Mouse (Mus musculus): ENCODE measurements around the gene Nova2. TPM values are rescaled to one million over a fixed set of nuclear protein-coding genes. Genes with fewer than 3 reads are reported as not detected.

Gene Nova2
- polyA plus RNA-seq, 1 experiment from 2014 or later = 0.64 TPM

GRCm38 (mm10) chr7:18926041-18926790 lies 528 bp downstream of the Nova2 start:
- H3K4me2 ChIP-seq = peak overlapping the region; percentile 98
- H3K27ac ChIP-seq (ENCODE audit: poor library complexity, severe bottlenecking) = peak overlapping the region; percentile 30; the same call in 1 of the 2 replicates
- H3K4me1 ChIP-seq (replicated peaks) = peaks cover 22% of the 10 kb centered on the region
- 4% methylated on average over 38 of the region's 42 CpGs for WGBS
- peak overlapping the region; percentile 84 for H3K9ac ChIP-seq
- peak overlapping the region; percentile 75 for H3K4me3 ChIP-seq
- 0 out of 2 replicates have a peak, but pooled peaks have one; percentile 42 for ATAC-seq (ENCODE audit: insufficient number of reproducible peaks, low FRiP score)
- H3K9me3 ChIP-seq (replicated peaks) = no peaks in the 10 kb centered on the region
- peaks cover 63% of the 10 kb centered on the region for H3K27me3 ChIP-seq (replicated peaks)
- H3K36me3 ChIP-seq = no peaks in the 10 kb centered on the region

- H3K4me2 ChIP-seq = peak overlapping the region; percentile 98
- no peak overlapping the region for H3K27ac ChIP-seq (ENCODE audit: poor library complexity, severe bottlenecking)
- WGBS = 45% methylated on average over 6 of the region's 6 CpGs
- H3K9ac ChIP-seq = no peak overlapping the region
- H3K9me3 ChIP-seq (replicated peaks) = no peaks in the 10 kb centered on the region
- peak overlapping the region; percentile 75 for H3K4me3 ChIP-seq
- H3K27me3 ChIP-seq (replicated peaks) = peaks cover 60% of the 10 kb centered on the region
- H3K36me3 ChIP-seq = no peaks in the 10 kb centered on the region
- H3K4me1 ChIP-seq (replicated peaks) = peaks cover 20% of the 10 kb centered on the region
- 0 out of 2 replicates have a peak, but pooled peaks have one; percentile 17 for ATAC-seq (ENCODE audit: insufficient number of reproducible peaks, low FRiP score)
Measured at GRCm38 (mm10) chr7:18926911-18927310, 1.2 kb downstream of the Nova2 start.

- no peak overlapping the region for H3K4me3 ChIP-seq
- H3K27ac ChIP-seq (ENCODE audit: poor library complexity, severe bottlenecking) = no peak overlapping the region
- no peak for ATAC-seq (ENCODE audit: insufficient number of reproducible peaks, low FRiP score)
- WGBS = 33% methylated on average over 3 of the region's 3 CpGs
- H3K4me1 ChIP-seq (replicated peaks) = peaks cover 20% of the 10 kb centered on the region
- peaks cover 52% of the 10 kb centered on the region for H3K27me3 ChIP-seq (replicated peaks)
- no peak overlapping the region for H3K9ac ChIP-seq
- H3K36me3 ChIP-seq = no peaks in the 10 kb centered on the region
- H3K9me3 ChIP-seq (replicated peaks) = no peaks in the 10 kb centered on the region
- peak overlapping the region; percentile 98 for H3K4me2 ChIP-seq
Measured at GRCm38 (mm10) chr7:18927759-18928158, 2.1 kb downstream of the Nova2 start.

GRCm38 (mm10) chr7:18942376-18942775 lies 16.7 kb downstream of the Nova2 start:
- no peak for ATAC-seq (ENCODE audit: insufficient number of reproducible peaks, low FRiP score)
- 56% methylated on average over 1 of the region's 1 CpGs for WGBS
- Histone ChIP-seq H3K27ac (ENCODE audit: poor library complexity, severe bottlenecking) (no peak overlapping the region), H3K36me3 (no peaks in the 10 kb centered on the region), H3K9ac (no peak overlapping the region), H3K4me1 (replicated peaks) (no peaks in the 10 kb centered on the region), H3K4me3 (no peak overlapping the region), H3K9me3 (replicated peaks) (no peaks in the 10 kb centered on the region), H3K4me2 (no peak overlapping the region), H3K27me3 (replicated peaks) (peaks cover 13% of the 10 kb centered on the region; the same call in 1 of the 2 replicates)

GRCm38 (mm10) chr7:18942815-18943214 lies 17.1 kb downstream of the Nova2 start:
- 52% methylated on average over 9 of the region's 9 CpGs for WGBS
- Histone ChIP-seq H3K9ac (no peak overlapping the region), H3K27ac (ENCODE audit: poor library complexity, severe bottlenecking) (no peak overlapping the region), H3K4me1 (replicated peaks) (no peaks in the 10 kb centered on the region), H3K27me3 (replicated peaks) (peaks cover 13% of the 10 kb centered on the region; the same call in 1 of the 2 replicates), H3K4me3 (no peak overlapping the region), H3K36me3 (no peaks in the 10 kb centered on the region), H3K9me3 (replicated peaks) (no peaks in the 10 kb centered on the region), H3K4me2 (no peak overlapping the region)
- ATAC-seq (ENCODE audit: insufficient number of reproducible peaks, low FRiP score) = no peak

- no peaks in the 10 kb centered on the region for H3K9me3 ChIP-seq (replicated peaks)
- no peak overlapping the region for H3K4me3 ChIP-seq
- 46% methylated on average over 6 of the region's 6 CpGs for WGBS
- H3K27me3 ChIP-seq (replicated peaks) = peaks cover 15% of the 10 kb centered on the region; the same call in 1 of the 2 replicates
- no peak overlapping the region for H3K27ac ChIP-seq (ENCODE audit: poor library complexity, severe bottlenecking)
- no peak overlapping the region for H3K4me2 ChIP-seq
- H3K4me1 ChIP-seq (replicated peaks) = peaks cover 12% of the 10 kb centered on the region
- H3K9ac ChIP-seq = no peak overlapping the region
- H3K36me3 ChIP-seq = no peaks in the 10 kb centered on the region
- ATAC-seq (ENCODE audit: insufficient number of reproducible peaks, low FRiP score) = peak; percentile 63
Measured at GRCm38 (mm10) chr7:18948151-18948550, 22.5 kb downstream of the Nova2 start.

GRCm38 (mm10) chr7:18949781-18950522 lies 24.3 kb downstream of the Nova2 start:
- no peak overlapping the region for H3K4me2 ChIP-seq
- no peaks in the 10 kb centered on the region for H3K36me3 ChIP-seq
- H3K27me3 ChIP-seq (replicated peaks) = peaks cover 12% of the 10 kb centered on the region; the same call in 1 of the 2 replicates
- H3K9ac ChIP-seq = no peak overlapping the region
- ATAC-seq (ENCODE audit: insufficient number of reproducible peaks, low FRiP score) = no peak
- no peaks in the 10 kb centered on the region for H3K9me3 ChIP-seq (replicated peaks)
- H3K4me3 ChIP-seq = no peak overlapping the region
- no peak overlapping the region for H3K27ac ChIP-seq (ENCODE audit: poor library complexity, severe bottlenecking)
- 30% methylated on average over 12 of the region's 12 CpGs for WGBS
- H3K4me1 ChIP-seq (replicated peaks) = peaks cover 12% of the 10 kb centered on the region

- ATAC-seq (ENCODE audit: insufficient number of reproducible peaks, low FRiP score) = no peak
- Histone ChIP-seq H3K36me3 (no peaks in the 10 kb centered on the region), H3K9ac (no peak overlapping the region), H3K4me3 (no peak overlapping the region), H3K4me1 (replicated peaks) (peaks cover 12% of the 10 kb centered on the region), H3K4me2 (no peak overlapping the region), H3K27ac (ENCODE audit: poor library complexity, severe bottlenecking) (no peak overlapping the region), H3K27me3 (replicated peaks) (peaks cover 12% of the 10 kb centered on the region; the same call in 1 of the 2 replicates), H3K9me3 (replicated peaks) (no peaks in the 10 kb centered on the region)
- WGBS = 21% methylated on average over 18 of the region's 18 CpGs
Measured at GRCm38 (mm10) chr7:18950523-18951315, 25.0 kb downstream of the Nova2 start.

GRCm38 (mm10) chr7:18951397-18951796 lies 25.7 kb downstream of the Nova2 start:
- WGBS = 11% methylated on average over 15 of the region's 15 CpGs
- H3K9me3 ChIP-seq (replicated peaks) = no peaks in the 10 kb centered on the region
- no peak overlapping the region for H3K27ac ChIP-seq (ENCODE audit: poor library complexity, severe bottlenecking)
- ATAC-seq (ENCODE audit: insufficient number of reproducible peaks, low FRiP score) = no peak
- peaks cover 15% of the 10 kb centered on the region for H3K27me3 ChIP-seq (replicated peaks)
- H3K4me1 ChIP-seq (replicated peaks) = peaks cover 12% of the 10 kb centered on the region
- no peak overlapping the region for H3K4me2 ChIP-seq
- no peaks in the 10 kb centered on the region for H3K36me3 ChIP-seq
- H3K4me3 ChIP-seq = no peak overlapping the region
- H3K9ac ChIP-seq = no peak overlapping the region

GRCm38 (mm10) chr7:18957569-18958383 lies 32.1 kb downstream of the Nova2 start:
- no peaks in the 10 kb centered on the region for H3K9me3 ChIP-seq (replicated peaks)
- 0 out of 2 replicates have a peak overlapping the region, but pooled peaks have one; percentile 30 for H3K27ac ChIP-seq (ENCODE audit: poor library complexity, severe bottlenecking)

More at GRCm38 (mm10) chr7:18957569-18958383, 32.1 kb downstream of the Nova2 start:
- peaks cover 19% of the 10 kb centered on the region for H3K4me1 ChIP-seq (replicated peaks)
- H3K4me3 ChIP-seq = peak overlapping the region; percentile 67
- peak overlapping the region; percentile 96 for H3K4me2 ChIP-seq
- ATAC-seq (ENCODE audit: insufficient number of reproducible peaks, low FRiP score) = peak; percentile 81
- H3K27me3 ChIP-seq (replicated peaks) = peaks cover 52% of the 10 kb centered on the region
- whole genome bisulfite sequencing = under 1% methylated on average over 107 of the region's 107 CpGs
- peak overlapping the region; percentile 76 for H3K9ac ChIP-seq
- H3K36me3 ChIP-seq = no peaks in the 10 kb centered on the region
